Mouse (Mus musculus): ENCODE results near the gene Lef1. TPM values are rescaled to one million over a fixed set of nuclear protein-coding genes. Genes with fewer than 3 reads are reported as not detected.

Lef1 gene
- polyA plus RNA-seq, 1 experiment: 4.3 TPM

- Histone ChIP-seq H3K4me1 (ENCODE audit: control insufficient read depth, insufficient read depth, low read length) (no peaks in the 10 kb centered on the region; the same call in 1 of the 2 replicates), H3K4me3 (replicated peaks; ENCODE audit: control insufficient read depth, low read depth, low read length) (no peak overlapping the region), H3K27ac (ENCODE audit: control insufficient read depth, insufficient read depth, low read depth, low read length, poor library complexity) (no peak overlapping the region)
- TF ChIP-seq POLR2A (IDR thresholded peaks at IDR 0.05; ENCODE audit: borderline replicate concordance, control insufficient read depth, low read depth, low read length) (no peak), CTCF (IDR thresholded peaks at IDR 0.05; ENCODE audit: control insufficient read depth, insufficient read depth, low read length) (peak; percentile 79)
- 70% methylated on average over 19 of the region's 19 CpGs for WGBS
These were observed 127.7 kb downstream of the Lef1 start for GRCm38 (mm10) chr3:131237785-131238633.

- TF ChIP-seq POLR2A (IDR thresholded peaks at IDR 0.05; ENCODE audit: borderline replicate concordance, control insufficient read depth, low read depth, low read length) (no peak), CTCF (IDR thresholded peaks at IDR 0.05; ENCODE audit: control insufficient read depth, insufficient read depth, low read length) (peak; percentile 66)
- Histone ChIP-seq H3K27ac (ENCODE audit: control insufficient read depth, insufficient read depth, low read depth, low read length, poor library complexity) (no peak overlapping the region), H3K4me1 (ENCODE audit: control insufficient read depth, insufficient read depth, low read length) (no peaks in the 10 kb centered on the region), H3K4me3 (replicated peaks; ENCODE audit: control insufficient read depth, low read depth, low read length) (no peak overlapping the region)
- WGBS: 54% methylated on average over 11 of the region's 11 CpGs
These were observed 135.7 kb downstream of the Lef1 start for GRCm38 (mm10) chr3:131245766-131246578.

- 84% methylated on average over 8 of the region's 8 CpGs for WGBS
- H3K27ac ChIP-seq (ENCODE audit: control insufficient read depth, insufficient read depth, low read depth, low read length, poor library complexity): no peak overlapping the region
- H3K4me3 ChIP-seq (replicated peaks; ENCODE audit: control insufficient read depth, low read depth, low read length): no peak overlapping the region
- no peak for TF ChIP-seq POLR2A (IDR thresholded peaks at IDR 0.05; ENCODE audit: borderline replicate concordance, control insufficient read depth, low read depth, low read length)
- no peak for TF ChIP-seq CTCF (IDR thresholded peaks at IDR 0.05; ENCODE audit: control insufficient read depth, insufficient read depth, low read length)
- H3K4me1 ChIP-seq (ENCODE audit: control insufficient read depth, insufficient read depth, low read length): no peaks in the 10 kb centered on the region
These were observed 136.3 kb downstream of the Lef1 start for GRCm38 (mm10) chr3:131246579-131247046.

GRCm38 (mm10) chr3:131247447-131247846 lies 137.2 kb downstream of the Lef1 start:
- Histone ChIP-seq H3K27ac (ENCODE audit: control insufficient read depth, insufficient read depth, low read depth, low read length, poor library complexity) (no peak overlapping the region), H3K4me3 (replicated peaks; ENCODE audit: control insufficient read depth, low read depth, low read length) (no peak overlapping the region), H3K4me1 (ENCODE audit: control insufficient read depth, insufficient read depth, low read length) (no peaks in the 10 kb centered on the region)
- TF ChIP-seq POLR2A (IDR thresholded peaks at IDR 0.05; ENCODE audit: borderline replicate concordance, control insufficient read depth, low read depth, low read length) (no peak), CTCF (IDR thresholded peaks at IDR 0.05; ENCODE audit: control insufficient read depth, insufficient read depth, low read length) (no peak)
- WGBS: 86% methylated on average over 6 of the region's 6 CpGs

- 80% methylated on average over 5 of the region's 5 CpGs for WGBS
These were observed 137.6 kb downstream of the Lef1 start for GRCm38 (mm10) chr3:131247851-131248250.

GRCm38 (mm10) chr3:131248444-131248843 lies 138.2 kb downstream of the Lef1 start:
- no peaks in the 10 kb centered on the region for H3K4me1 ChIP-seq (ENCODE audit: control insufficient read depth, insufficient read depth, low read length)
- 88% methylated on average over 10 of the region's 10 CpGs for WGBS
- no peak for TF ChIP-seq POLR2A (IDR thresholded peaks at IDR 0.05; ENCODE audit: borderline replicate concordance, control insufficient read depth, low read depth, low read length)
- TF ChIP-seq CTCF (IDR thresholded peaks at IDR 0.05; ENCODE audit: control insufficient read depth, insufficient read depth, low read length): no peak
- no peak overlapping the region for H3K27ac ChIP-seq (ENCODE audit: control insufficient read depth, insufficient read depth, low read depth, low read length, poor library complexity)
- H3K4me3 ChIP-seq (replicated peaks; ENCODE audit: control insufficient read depth, low read depth, low read length): no peak overlapping the region

More at GRCm38 (mm10) chr3:131247851-131248250, 137.6 kb downstream of the Lef1 start:
- TF ChIP-seq POLR2A (IDR thresholded peaks at IDR 0.05; ENCODE audit: borderline replicate concordance, control insufficient read depth, low read depth, low read length) (no peak), CTCF (IDR thresholded peaks at IDR 0.05; ENCODE audit: control insufficient read depth, insufficient read depth, low read length) (no peak)
- no peaks in the 10 kb centered on the region for H3K4me1 ChIP-seq (ENCODE audit: control insufficient read depth, insufficient read depth, low read length)
- H3K4me3 ChIP-seq (replicated peaks; ENCODE audit: control insufficient read depth, low read depth, low read length): no peak overlapping the region
- no peak overlapping the region for H3K27ac ChIP-seq (ENCODE audit: control insufficient read depth, insufficient read depth, low read depth, low read length, poor library complexity)

- no peak overlapping the region for H3K4me3 ChIP-seq (replicated peaks; ENCODE audit: control insufficient read depth, low read depth, low read length)
- H3K4me1 ChIP-seq (ENCODE audit: control insufficient read depth, insufficient read depth, low read length): no peaks in the 10 kb centered on the region
- H3K27ac ChIP-seq (ENCODE audit: control insufficient read depth, insufficient read depth, low read depth, low read length, poor library complexity): no peak overlapping the region
- TF ChIP-seq CTCF (IDR thresholded peaks at IDR 0.05; ENCODE audit: control insufficient read depth, insufficient read depth, low read length): no peak
- TF ChIP-seq POLR2A (IDR thresholded peaks at IDR 0.05; ENCODE audit: borderline replicate concordance, control insufficient read depth, low read depth, low read length): no peak
- 42% methylated on average over 2 of the region's 2 CpGs for WGBS
These were observed 140.0 kb downstream of the Lef1 start for GRCm38 (mm10) chr3:131250283-131250682.

- H3K4me1 ChIP-seq (ENCODE audit: control insufficient read depth, insufficient read depth, low read length): no peaks in the 10 kb centered on the region
- no peak overlapping the region for H3K27ac ChIP-seq (ENCODE audit: control insufficient read depth, insufficient read depth, low read depth, low read length, poor library complexity)
- 87% methylated on average over 13 of the region's 13 CpGs for WGBS
- no peak overlapping the region for H3K4me3 ChIP-seq (replicated peaks; ENCODE audit: control insufficient read depth, low read depth, low read length)
- TF ChIP-seq CTCF (IDR thresholded peaks at IDR 0.05; ENCODE audit: control insufficient read depth, insufficient read depth, low read length) (no peak), POLR2A (IDR thresholded peaks at IDR 0.05; ENCODE audit: borderline replicate concordance, control insufficient read depth, low read depth, low read length) (no peak)
These were observed 140.7 kb downstream of the Lef1 start for GRCm38 (mm10) chr3:131250978-131251377.
